25 mouse cellular contexts compared by ENCODE assay signal in the genomic region with DNA sequence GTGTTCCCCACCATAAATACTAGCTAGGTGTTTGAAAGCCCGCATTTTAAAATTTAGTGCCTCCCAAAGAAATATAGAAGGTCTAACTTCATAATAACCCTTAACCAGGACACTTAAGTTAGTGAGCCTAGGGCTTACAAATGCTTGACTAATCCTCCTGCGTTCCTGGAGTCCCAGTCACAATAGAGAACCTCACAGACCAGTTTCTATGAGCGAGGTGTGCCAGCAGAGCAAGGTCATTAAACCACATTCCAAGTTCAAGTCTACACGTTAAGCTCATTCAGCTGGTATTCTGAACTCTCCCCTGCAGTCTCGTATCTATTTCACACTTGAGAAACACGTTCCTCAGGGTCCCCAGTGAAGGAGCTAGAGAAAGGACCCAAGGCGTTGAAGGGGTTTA. TPM values are rescaled to one million over a fixed set of nuclear protein-coding genes. Genes with fewer than 3 reads are reported as not detected.
"Had no signal": no experiment of that assay in that cellular context is flagged by ENCODE, and none has a peak within 500 bp of the region (broad histone marks: within the 10 kb centered on the region; RNA-seq: fewer than 3 reads in every experiment).

No protein-coding gene starts in this region.

- H3K27me3 ChIP-seq: kidney, embryonic 15.5 days; limb, embryonic 12.5 days; megakaryocyte, embryonic 14.5 days; midbrain, embryonic 15.5 days; neural tube, embryonic 12.5 days had no signal

- H3K9me3 ChIP-seq: kidney, embryonic 15.5 days; limb, embryonic 12.5 days; megakaryocyte, embryonic 14.5 days; midbrain, embryonic 15.5 days; neural tube, embryonic 12.5 days had no signal

- H3K27ac ChIP-seq: kidney, embryonic 15.5 days; limb, embryonic 12.5 days; macrophage; midbrain, embryonic 15.5 days; neural tube, embryonic 12.5 days had no signal

- H3K4me1 ChIP-seq: kidney, embryonic 15.5 days; limb, embryonic 12.5 days; midbrain, embryonic 15.5 days; neural tube, embryonic 12.5 days had no signal

- H3K4me2 ChIP-seq: kidney, embryonic 15.5 days; limb, embryonic 12.5 days; midbrain, embryonic 11.5 days; midbrain, embryonic 15.5 days; neural tube, embryonic 12.5 days had no signal

- H3K4me3 ChIP-seq: kidney, embryonic 15.5 days; limb, embryonic 12.5 days; megakaryocyte, embryonic 14.5 days; midbrain, embryonic 15.5 days; neural tube, embryonic 12.5 days had no signal

- DNase-seq: kidney, adult 2 months; kidney, postnatal 14 days; lung, adult 2 months; lung, postnatal 10 days; retina, postnatal 1 day; right cerebral cortex, postnatal 4 days; spleen, adult 18-20 months; thymus, postnatal 36 days had no signal

- ATAC-seq: intestine, embryonic 16.5 days; midbrain, embryonic 15.5 days had no signal

- H3K9ac ChIP-seq: kidney, embryonic 15.5 days; limb, embryonic 12.5 days; midbrain, embryonic 15.5 days; neural tube, embryonic 12.5 days had no signal

RNA-seq across cellular contexts. Expression of a gene that starts 36.0 kb away (rescaled TPM):
- total RNA-seq: layer of hippocampus, adult 8-10 months; layer of hippocampus, postnatal 25 days; left cerebral cortex, postnatal 36 days; liver, adult 2 months; monocyte, adult 5-6 weeks had no signal
- polyA plus RNA-seq: kidney, embryonic 15.5 days; limb, embryonic 12.5 days; macrophage; midbrain, embryonic 11.5 days; neural tube, embryonic 12.5 days; stomach, embryonic 14.5 days had no signal

RNA-seq across cellular contexts. Expression of a gene that starts 44.3 kb away (rescaled TPM):
- total RNA-seq: layer of hippocampus, adult 8-10 months; layer of hippocampus, postnatal 25 days; left cerebral cortex, postnatal 36 days; liver, adult 2 months; monocyte, adult 5-6 weeks; neutrophil, adult 5-6 weeks had no signal
- polyA plus RNA-seq: intestine, embryonic 16.5 days; kidney, adult 2 months; kidney, embryonic 15.5 days; large intestine, adult 2 months; limb, embryonic 12.5 days; liver, adult 2 months; lung, adult 2 months; macrophage; midbrain, embryonic 11.5 days; midbrain, embryonic 15.5 days; stomach, embryonic 14.5 days; thymus, postnatal 0 days had no signal
